Mouse (Mus musculus) hindbrain, postnatal 0 days (tissue): ENCODE results near the gene Gm37240. TPM values are rescaled to one million over a fixed set of nuclear protein-coding genes. Genes with fewer than 3 reads are reported as not detected.

Source experiments
- ATAC-seq: fragments of 200-750 bp; cut with Nextera tagmentation; 2 replicates; pipeline ENCODE4 v1.8.0; 2017; ENCODE audit warnings: mild to moderate bottlenecking, moderate TSS enrichment, moderate library complexity
- DNase-seq: peaks from one replicate; pipeline ENCODE4 v3.0.0-alpha.2; 2015; ENCODE audit warnings: low spot score
- H3K27ac ChIP-seq: fragments of 300-500 bp; sonication (generic); 2 replicates; pipeline ENCODE4 v1.5.1; 2014; ENCODE audit warnings: mild to moderate bottlenecking
- H3K27me3 ChIP-seq: fragments of 300-500 bp; sonication (generic); 2 replicates; pipeline ENCODE4 v1.6.1; 2014; ENCODE audit warnings: low read length, mixed read lengths; ENCODE audit not compliant: insufficient read depth
- H3K36me3 ChIP-seq: fragments of 300-500 bp; sonication (generic); 2 replicates; pipeline ENCODE4 v1.6.1; 2014; ENCODE audit warnings: low read length, mixed read lengths; ENCODE audit not compliant: insufficient read depth
- H3K4me1 ChIP-seq: fragments of 300-500 bp; sonication (generic); 2 replicates; pipeline ENCODE4 v1.6.1; 2014; ENCODE audit warnings: antibody characterized with exemption, low read length, mixed read lengths; ENCODE audit not compliant: insufficient read depth
- H3K4me2 ChIP-seq: fragments of 300-500 bp; sonication (generic); 2 replicates; pipeline ENCODE4 v1.6.1; 2014; ENCODE audit warnings: low read depth, mild to moderate bottlenecking, low read length, moderate library complexity, mixed read lengths
- H3K4me3 ChIP-seq: fragments of 300-500 bp; sonication (generic); 2 replicates; pipeline ENCODE4 v1.5.1; 2014; ENCODE audit warnings: low read length
- H3K9ac ChIP-seq: fragments of 300-500 bp; sonication (generic); replicated peaks from 2 replicates; pipeline ENCODE4 v1.6.1; 2014; ENCODE audit warnings: mild to moderate bottlenecking, low read length, moderate library complexity, mixed read lengths
- H3K9me3 ChIP-seq: fragments of 300-500 bp; sonication (generic); 2 replicates; pipeline ENCODE4 v1.6.1; 2016; ENCODE audit warnings: low read length, mixed read lengths
- CTCF ChIP-seq: IDR thresholded peaks from 2 replicates; pipeline ENCODE4 v1.5.1; 2016; ENCODE audit warnings: antibody characterized with exemption, control low read depth, low read depth
- WGBS: fragments of 180-500 bp; shearing (Covaris S2); extraction: QIAGEN DNeasy Blood & Tissue Kit; methylation state at CpG from one replicate; pipeline ENCODE4 v1.1.7; 2014; 5-methylcytosine and 5-hydroxymethylcytosine counted together
- polyA plus RNA-seq: library from polyadenylated mRNA; unstranded; fragments of >200 nt; fragmentation: Nextera tagmentation; extraction: Ambion mirVana; gene quantifications from 2 replicates; pipeline ENCODE4 v1.2.1, GENCODE M21; 2015
- total RNA-seq: library from RNA; depleted of rRNA; stranded (reverse); fragments of >200 nt; gene quantifications from 2 replicates; pipeline ENCODE4 v1.2.3, GENCODE M21; 2014

Gm37240 gene
- total and polyA plus RNA-seq, 2 experiments from 2014 or later = 1.5 TPM; not detected in 1

GRCm38 (mm10) chr3:85449461-85449860, 437.9 kb downstream of the Gm37240 start:
- Histone ChIP-seq H3K4me2 (no peak overlapping the region), H3K4me3 (no peak overlapping the region), H3K4me1 (no peaks in the 10 kb centered on the region; the same call in 1 of the 2 replicates), H3K9me3 (no peaks in the 10 kb centered on the region), H3K27ac (no peak overlapping the region), H3K9ac (no peak overlapping the region), H3K27me3 (no peaks in the 10 kb centered on the region), H3K36me3 (no peaks in the 10 kb centered on the region)
- DNase-seq (no peak), ATAC-seq (no peak)
- WGBS = 56% methylated on average over 4 of the region's 4 CpGs
- TF ChIP-seq CTCF = no peak

DNA sequence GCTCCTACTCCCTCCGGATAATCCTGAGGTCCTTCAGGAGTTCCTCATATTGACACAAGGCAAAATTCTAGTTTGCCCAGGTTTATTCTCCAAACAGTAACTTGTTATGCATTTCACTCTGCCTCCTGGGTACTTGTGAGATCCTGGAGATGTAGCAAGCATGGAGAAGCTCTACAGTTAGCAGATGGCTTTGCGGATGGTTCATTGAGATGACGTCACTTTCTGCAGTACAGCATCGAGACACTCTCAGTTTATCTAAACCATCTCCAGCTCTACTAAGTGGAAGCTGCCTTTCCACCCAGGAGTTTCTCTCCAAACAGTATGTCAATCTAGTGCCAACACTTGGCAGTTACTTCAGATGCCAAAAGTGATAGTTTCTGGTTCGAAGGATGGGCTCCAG, 444.5 kb downstream of the Gm37240 start:
- no peaks in the 10 kb centered on the region for H3K4me1 ChIP-seq
- H3K9me3 ChIP-seq = no peaks in the 10 kb centered on the region
- no peaks in the 10 kb centered on the region for H3K27me3 ChIP-seq
- no peak overlapping the region for H3K4me3 ChIP-seq
- H3K9ac ChIP-seq = no peak overlapping the region
- H3K4me2 ChIP-seq = no peak overlapping the region
- H3K27ac ChIP-seq = no peak overlapping the region
- 85% methylated on average over 5 of the region's 5 CpGs for WGBS
- no peaks in the 10 kb centered on the region for H3K36me3 ChIP-seq
- no peak for DNase-seq
- no peak for TF ChIP-seq CTCF
- no peak for ATAC-seq

DNA sequence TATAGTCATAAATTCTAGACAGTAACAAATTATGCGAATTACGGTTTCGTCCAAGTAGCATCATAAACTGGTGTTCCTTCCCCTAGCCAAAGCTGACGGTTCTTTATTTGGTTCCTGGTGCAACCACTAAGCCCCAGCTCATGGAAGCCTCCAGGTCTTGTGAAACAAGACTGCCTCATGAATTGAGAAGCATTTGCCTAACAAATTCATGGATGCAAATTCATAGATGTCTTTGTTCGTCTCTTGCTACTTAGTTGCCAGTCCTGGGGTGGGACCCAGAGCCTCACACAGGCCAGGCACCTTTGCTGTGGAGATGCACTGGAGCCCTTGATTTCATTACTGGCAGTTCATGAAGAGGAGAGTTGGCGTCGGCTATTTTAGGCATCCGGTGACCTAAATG, 445.1 kb downstream of the Gm37240 start:
- Histone ChIP-seq H3K4me1 (no peaks in the 10 kb centered on the region), H3K27ac (no peak overlapping the region), H3K9ac (no peak overlapping the region), H3K4me3 (no peak overlapping the region), H3K36me3 (no peaks in the 10 kb centered on the region), H3K4me2 (no peak overlapping the region), H3K9me3 (no peaks in the 10 kb centered on the region), H3K27me3 (no peaks in the 10 kb centered on the region)
- ATAC-seq (no peak), DNase-seq (no peak)
- WGBS = 90% methylated on average over 8 of the region's 8 CpGs
- TF ChIP-seq CTCF = no peak

- Histone ChIP-seq H3K4me1 (no peaks in the 10 kb centered on the region), H3K27me3 (no peaks in the 10 kb centered on the region), H3K4me3 (no peak overlapping the region), H3K4me2 (no peak overlapping the region), H3K9ac (no peak overlapping the region), H3K9me3 (no peaks in the 10 kb centered on the region), H3K36me3 (no peaks in the 10 kb centered on the region), H3K27ac (no peak overlapping the region)
- ATAC-seq (no peak), DNase-seq (no peak)
- TF ChIP-seq CTCF = no peak
- WGBS = 41% methylated on average over 4 of the region's 4 CpGs
These were observed 451.9 kb downstream of the Gm37240 start for GRCm38 (mm10) chr3:85435406-85435805.

GRCm38 (mm10) chr3:85431208-85431607, 456.1 kb downstream of the Gm37240 start:
- no peak overlapping the region for H3K27ac ChIP-seq
- H3K4me3 ChIP-seq = no peak overlapping the region
- ATAC-seq (no peak), DNase-seq (no peak)
- WGBS = 96% methylated on average over 4 of the region's 4 CpGs
- H3K4me1 ChIP-seq = no peaks in the 10 kb centered on the region
- H3K4me2 ChIP-seq = no peak overlapping the region
- H3K27me3 ChIP-seq = no peaks in the 10 kb centered on the region
- TF ChIP-seq CTCF = no peak
- H3K36me3 ChIP-seq = no peaks in the 10 kb centered on the region
- no peaks in the 10 kb centered on the region for H3K9me3 ChIP-seq
- no peak overlapping the region for H3K9ac ChIP-seq

DNA sequence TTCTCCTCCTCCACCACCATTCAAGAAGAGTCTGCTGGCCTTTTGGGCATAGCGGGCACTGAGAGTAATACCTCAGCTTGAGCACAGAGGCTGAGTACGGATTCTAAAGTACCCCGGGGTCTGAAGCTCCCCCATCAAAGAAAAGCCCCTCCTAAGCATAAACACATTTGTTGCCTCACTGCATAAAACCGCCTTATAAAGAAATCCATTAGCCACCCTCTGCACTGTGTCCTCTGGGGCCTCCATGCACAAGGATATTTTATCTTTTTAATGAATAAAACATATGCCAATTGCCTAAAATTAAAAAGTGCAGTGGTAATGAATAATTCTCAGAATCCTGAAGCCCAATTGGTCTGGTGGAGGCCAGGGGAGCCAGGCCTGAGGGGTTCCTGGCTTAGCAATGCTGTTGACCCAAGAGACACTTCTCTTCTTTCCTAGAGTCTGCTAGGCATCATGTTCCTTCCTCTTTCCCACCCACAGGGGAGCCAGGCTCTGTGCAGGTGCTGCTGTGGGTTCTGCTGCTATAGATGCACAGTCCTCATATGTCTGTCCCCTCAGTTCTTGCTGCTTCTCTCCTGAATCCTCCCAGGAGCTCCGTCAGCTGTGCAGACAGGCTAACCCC, 463.8 kb downstream of the Gm37240 start:
- no peaks in the 10 kb centered on the region for H3K4me1 ChIP-seq
- ATAC-seq = no peak
- no peaks in the 10 kb centered on the region for H3K9me3 ChIP-seq
- H3K27me3 ChIP-seq = no peaks in the 10 kb centered on the region
- H3K9ac ChIP-seq = no peak overlapping the region
- H3K4me3 ChIP-seq = no peak overlapping the region
- no peak overlapping the region for H3K27ac ChIP-seq
- H3K36me3 ChIP-seq = no peaks in the 10 kb centered on the region
- no peak for DNase-seq
- TF ChIP-seq CTCF = no peak
- no peak overlapping the region for H3K4me2 ChIP-seq
- WGBS = 58% methylated on average over 5 of the region's 5 CpGs

- no peaks in the 10 kb centered on the region for H3K27me3 ChIP-seq
- no peak overlapping the region for H3K4me2 ChIP-seq
- DNase-seq (peak; percentile 31), ATAC-seq (peak; percentile 49; the same call in 1 of the 2 replicates)
- H3K9ac ChIP-seq = no peak overlapping the region
- TF ChIP-seq CTCF = no peak
- 73% methylated on average over 9 of the region's 9 CpGs for WGBS
- no peak overlapping the region for H3K27ac ChIP-seq
- H3K36me3 ChIP-seq = no peaks in the 10 kb centered on the region
- no peak overlapping the region for H3K4me3 ChIP-seq
- no peaks in the 10 kb centered on the region for H3K4me1 ChIP-seq
- H3K9me3 ChIP-seq = no peaks in the 10 kb centered on the region
These were observed 465.9 kb downstream of the Gm37240 start for GRCm38 (mm10) chr3:85421403-85421802.
